Mouse (Mus musculus) adrenal gland, postnatal 36 days (tissue): ENCODE results near the gene Slc2a4. TPM values are rescaled to one million over a fixed set of nuclear protein-coding genes. Genes with fewer than 3 reads are reported as not detected.
"Not testable (repeated sequence)": the region's sequence is repeated elsewhere in the genome, so short reads cannot be mapped to it uniquely, and the experiment has no call there.

Experiments
- DNase-seq, 2 experiments: peaks; one replicate each; pipeline ENCODE4 v3.0.0; 2021; ENCODE audit warnings: mixed read lengths in 1 of 2
- total RNA-seq, 2 experiments: library from RNA; stranded (reverse); gene quantifications; 2 replicates each; pipeline ENCODE4 v1.2.3; 2021

The Slc2a4 gene
- total RNA-seq, 2 experiments from 2014 or later, result 60.2 to 90.0 TPM

DNA sequence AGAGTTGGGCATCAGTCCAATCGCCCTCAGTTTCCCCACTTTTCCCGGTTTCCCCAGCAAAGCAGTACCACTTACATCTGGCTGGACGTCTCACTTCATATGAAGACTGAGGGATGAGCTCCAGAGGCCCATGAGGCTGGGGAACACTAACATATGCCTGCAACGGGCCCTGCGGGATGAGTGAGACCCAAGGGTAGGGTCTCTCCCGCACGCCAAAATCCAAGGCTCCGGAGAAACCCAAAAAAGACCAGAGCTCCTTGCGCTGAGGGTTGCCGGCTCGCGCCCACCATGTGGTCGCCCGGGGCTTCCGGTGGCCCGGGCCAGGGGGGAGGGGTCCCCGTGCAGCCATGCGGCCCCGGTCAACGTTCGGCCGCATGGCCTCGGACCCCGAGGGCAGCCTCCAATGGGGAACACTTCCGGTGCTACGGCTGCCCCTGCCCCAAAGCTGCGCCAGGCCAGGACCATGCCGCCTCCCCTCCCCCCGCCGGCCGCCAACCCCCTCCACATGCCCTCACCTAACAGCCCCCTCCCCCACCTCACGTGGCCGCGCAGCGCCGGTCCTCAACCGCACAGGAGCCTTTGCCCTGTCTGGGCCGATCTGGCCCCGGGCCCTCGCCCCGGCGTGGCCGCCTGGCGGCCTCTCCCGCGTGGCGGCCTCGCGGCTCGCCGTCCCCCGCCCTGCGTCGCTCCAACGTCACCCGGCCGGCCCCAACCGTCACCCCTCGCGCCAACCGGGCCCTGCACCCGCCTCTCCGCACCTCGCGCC lies 27.5 kb downstream of the Slc2a4 start:
- DNase-seq, result peak; percentile 52 to 74

DNA sequence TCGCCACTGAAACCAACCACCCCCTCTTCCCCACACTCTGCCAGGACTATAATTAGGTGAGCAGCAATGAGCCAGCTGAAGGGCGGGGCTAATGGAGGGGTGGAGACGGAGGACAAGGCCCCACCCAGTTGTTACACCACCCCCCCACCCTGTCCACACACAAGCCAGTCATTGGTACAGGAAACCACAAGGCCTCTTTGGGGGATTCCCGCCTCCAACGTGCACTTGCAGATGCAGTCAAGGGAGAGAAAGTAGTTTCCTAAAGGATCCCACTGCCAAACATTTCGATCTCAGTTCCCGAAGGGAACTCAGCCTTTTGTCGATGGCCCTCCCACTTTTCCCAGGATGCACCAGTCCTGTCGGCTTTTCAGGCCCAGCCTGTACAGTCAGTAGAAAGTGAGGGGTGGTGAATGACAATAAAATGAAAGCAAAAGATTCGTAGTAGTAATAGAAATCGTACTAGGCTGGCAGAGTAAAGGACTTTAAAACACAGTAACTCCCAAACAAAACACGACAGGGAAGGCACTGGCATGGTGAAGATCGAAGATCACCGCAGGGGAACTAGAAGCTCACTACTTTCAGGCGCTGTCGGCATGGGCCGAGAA lies 28.2 kb downstream of the Slc2a4 start:
- DNase-seq, result peak; percentile 87 to 92

DNA sequence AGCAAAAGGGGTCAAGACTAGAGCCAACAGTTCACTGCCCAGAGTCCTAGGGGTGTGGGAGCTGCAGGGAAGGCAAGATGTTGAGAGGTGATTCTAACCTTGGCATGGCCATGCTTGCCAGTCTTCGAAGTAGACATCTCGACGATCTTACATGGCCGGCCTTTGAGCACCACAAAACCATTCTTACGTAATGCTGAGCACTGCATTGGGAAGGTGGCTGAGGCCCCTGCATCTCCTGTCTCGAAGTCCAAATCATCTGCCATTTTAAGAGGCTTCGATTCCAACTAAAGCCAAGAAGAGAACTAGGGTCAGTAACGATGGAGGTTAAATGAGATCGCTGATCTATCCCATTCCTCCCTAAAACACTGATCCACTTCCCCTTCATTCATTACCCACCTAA lies 28.9 kb downstream of the Slc2a4 start:
- no peak for DNase-seq

DNA sequence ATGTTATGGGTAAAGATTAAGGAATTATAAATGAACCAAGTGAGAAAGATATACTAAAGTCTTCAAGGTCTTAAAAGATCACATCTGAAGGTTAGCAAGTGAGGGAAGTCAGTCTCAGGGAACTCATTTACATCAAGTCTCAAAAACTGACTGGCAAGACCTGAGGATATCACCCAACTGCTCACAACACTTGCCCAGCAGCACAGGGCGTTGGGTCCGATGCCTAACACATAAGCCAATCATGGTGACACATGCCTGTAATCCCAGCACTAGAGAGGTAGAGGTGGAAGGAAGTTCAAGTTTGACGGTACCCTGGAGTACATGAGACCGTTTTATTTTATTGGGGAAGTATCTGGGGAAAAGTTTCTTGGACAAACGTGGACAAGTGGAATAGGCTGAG lies 29.9 kb downstream of the Slc2a4 start:
- DNase-seq, result no peak

DNA sequence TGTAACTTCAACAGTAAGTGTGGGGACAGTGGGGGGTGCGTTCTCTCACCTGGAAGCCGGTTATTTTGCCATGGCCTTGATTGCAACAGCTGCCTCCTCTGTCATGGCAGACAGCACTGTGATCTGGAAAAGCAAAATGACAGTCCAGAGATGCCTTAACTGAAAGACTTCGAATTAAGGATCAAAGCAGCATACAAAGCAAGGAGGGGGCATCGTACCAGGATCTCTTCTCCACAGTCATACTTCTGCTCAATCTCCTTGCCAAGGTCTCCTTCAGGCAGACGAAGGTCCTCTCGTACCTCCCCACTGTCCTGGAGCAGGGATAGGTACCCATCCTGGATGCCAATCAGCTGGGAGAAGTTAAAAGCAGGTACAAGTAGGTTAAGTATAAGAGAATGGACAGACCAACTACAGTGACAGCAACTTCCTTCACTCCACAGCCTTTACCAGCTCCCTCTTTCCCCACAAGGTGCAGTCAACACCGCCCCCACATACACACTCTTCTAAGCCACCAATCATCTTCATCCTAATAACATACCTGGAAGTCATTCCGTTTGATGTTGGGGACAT lies 30.5 kb downstream of the Slc2a4 start:
- DNase-seq, result no peak

DNA sequence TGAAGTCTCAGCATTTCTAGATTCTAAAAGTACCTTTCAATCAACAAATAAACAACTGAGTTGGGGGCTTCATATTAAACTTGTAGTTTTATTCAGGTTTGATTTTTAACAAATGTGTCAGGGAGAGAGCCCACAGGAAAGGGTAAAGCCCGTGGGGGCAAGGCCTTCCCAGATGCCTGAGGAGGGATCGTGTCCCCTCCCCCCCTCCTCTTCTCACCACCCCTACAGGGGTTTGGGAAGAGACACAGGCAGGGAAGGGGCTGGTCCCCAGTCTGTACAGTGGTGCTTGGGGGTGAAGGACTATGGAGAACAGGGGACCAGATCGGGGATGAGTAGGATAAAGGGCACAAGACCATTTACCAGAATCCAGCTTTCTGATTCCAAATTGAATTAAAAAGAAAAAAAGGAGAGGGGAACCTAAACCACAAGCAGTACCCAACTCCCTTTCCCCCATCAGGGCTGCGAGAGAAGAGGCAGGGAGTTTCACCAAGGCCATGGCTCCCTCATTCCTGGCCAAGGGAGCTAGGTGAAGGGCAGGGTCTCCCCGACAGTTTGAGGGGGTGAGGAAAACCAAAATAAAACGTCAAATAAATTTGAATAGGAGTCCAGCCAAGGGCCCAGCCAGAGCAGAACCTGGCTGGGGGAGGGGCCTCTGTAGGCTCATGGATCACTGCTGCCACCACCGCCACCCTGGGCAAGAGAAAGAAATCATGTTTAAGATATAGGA lies 31.2 kb downstream of the Slc2a4 start:
- DNase-seq, result not testable (repeated sequence)

DNA sequence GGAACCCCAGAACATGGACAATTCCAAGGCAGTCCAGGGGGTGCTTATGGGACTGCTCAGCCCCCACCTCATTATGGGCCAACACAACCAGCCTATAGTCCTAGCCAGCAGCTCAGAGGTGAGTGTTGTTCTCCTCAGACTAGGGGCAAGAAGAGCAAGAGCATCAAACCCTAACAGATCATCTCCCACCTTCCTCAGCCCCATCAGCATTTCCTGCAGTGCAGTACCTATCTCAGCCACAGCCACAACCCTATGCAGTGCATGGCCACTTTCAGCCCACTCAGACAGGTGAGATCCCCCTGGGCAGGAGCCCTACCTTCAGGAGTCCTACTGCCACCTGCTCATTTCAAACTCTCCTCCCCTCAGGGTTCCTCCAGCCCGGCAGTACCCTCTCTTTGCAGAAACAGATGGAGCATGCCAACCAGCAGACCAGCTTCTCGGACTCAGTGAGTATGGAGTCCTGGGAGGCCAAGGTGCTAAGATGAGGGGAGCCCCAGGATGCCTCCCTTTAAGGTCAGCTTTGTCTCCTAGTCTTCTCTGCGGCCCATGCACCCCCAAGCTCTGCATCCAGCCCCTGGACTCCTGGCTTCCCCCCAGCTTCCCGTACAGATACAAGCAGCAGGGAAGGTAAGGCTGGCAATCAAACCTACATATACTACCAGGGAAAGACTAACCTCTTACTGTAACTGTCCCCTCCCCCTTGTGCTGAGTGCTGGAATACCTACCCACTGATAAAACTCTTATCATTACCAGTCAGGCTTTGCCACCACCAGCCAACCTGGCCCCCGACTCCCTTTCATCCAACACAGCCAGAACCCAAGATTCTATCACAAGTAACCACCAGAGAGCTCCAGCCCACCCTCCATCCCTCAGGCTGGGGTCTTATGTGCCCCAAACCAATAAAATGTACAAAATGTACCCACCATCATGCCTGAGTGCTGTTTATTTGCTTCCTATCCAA lies 32.0 kb downstream of the Slc2a4 start:
- no peak for DNase-seq

DNA sequence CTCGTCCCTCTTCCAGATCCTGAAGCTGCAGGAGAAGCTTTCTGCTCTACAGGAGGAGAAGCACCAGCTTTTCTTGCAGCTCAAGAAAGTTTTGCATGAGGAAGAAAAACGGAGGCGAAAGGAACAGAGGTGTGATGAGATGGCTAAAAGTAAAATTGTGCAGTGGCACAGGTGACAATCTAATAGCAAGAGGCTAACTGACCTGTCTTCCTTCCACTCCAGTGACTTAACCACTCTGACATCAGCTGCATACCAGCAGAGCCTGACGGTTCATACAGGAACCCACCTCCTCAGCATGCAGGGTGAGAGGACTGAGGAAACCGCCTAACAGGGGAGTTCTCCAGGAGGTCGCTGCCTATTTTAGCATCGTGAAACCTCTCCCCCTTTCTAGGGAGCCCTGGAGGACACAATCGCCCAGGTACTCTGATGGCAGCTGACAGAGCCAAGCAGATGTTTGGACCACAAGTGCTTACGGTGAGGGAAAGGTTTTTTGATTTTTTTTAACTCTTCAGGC lies 33.0 kb downstream of the Slc2a4 start:
- DNase-seq, result no peak

DNA sequence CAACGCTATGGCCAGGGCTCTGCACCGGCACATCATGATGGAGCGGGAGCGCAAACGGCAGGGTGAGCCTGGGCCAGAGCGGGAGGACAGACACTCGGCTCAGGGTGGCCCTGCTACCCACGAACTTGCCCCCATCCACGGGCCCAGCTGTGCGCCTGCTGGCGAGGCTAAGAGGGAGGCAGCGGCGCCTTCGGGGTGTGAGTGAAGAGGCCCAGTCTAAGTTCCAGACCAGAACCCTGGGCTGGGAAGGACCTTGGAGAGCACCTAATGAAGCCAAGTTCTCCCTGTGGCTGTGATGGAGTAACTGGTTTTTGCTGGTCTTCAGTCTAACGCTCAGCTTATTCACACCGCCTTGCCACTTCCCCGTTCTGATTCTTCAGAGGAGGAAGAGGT lies 33.6 kb downstream of the Slc2a4 start:
- DNase-seq, result peak in 1 of 2 experiments; percentile 49

DNA sequence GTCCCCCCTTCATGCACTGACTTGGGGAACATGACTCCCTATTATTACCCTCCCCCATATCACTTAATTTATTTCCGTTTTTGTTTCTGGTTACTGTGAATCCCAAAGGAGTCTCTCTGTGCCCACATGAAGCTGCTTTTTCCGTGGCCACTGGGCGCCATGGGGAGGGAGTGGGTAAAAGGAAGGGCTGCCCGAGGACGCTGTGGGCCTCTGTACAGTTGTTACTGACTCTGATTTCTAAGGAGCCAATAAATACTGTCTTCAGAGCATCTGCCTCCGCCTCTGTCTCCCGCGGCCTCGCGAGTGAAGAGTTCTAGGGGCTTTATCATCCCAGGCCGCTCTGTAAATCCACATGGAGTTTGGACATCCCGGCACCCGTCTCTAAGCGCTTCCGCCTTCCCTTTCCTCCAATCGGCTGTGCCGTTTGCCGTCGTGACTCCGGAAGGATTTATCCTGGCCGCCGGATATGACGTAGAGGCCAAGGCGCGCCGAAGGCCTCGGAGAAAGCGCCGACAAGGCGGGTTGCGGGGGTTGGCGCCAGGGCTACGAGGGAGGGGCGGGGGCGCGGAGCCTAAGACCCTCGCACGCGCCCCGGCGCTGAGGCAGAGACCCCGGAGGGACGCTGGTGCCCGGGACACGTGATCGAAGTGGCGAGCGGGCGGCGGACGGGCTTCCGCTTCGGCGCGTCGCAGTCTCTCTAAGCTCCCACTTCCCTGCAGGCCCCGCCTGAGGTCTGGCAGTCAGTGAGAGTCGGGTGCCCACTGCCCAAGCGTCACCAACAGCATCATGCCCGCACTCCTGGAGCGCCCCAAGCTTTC lies 34.2 kb downstream of the Slc2a4 start, which contains the start of gene Gps2:
TSS of gene Gps2 (plus strand) at position 335 of the 818 bp plus-strand sequence.
- peak; percentile 93 to 94 for DNase-seq

DNA sequence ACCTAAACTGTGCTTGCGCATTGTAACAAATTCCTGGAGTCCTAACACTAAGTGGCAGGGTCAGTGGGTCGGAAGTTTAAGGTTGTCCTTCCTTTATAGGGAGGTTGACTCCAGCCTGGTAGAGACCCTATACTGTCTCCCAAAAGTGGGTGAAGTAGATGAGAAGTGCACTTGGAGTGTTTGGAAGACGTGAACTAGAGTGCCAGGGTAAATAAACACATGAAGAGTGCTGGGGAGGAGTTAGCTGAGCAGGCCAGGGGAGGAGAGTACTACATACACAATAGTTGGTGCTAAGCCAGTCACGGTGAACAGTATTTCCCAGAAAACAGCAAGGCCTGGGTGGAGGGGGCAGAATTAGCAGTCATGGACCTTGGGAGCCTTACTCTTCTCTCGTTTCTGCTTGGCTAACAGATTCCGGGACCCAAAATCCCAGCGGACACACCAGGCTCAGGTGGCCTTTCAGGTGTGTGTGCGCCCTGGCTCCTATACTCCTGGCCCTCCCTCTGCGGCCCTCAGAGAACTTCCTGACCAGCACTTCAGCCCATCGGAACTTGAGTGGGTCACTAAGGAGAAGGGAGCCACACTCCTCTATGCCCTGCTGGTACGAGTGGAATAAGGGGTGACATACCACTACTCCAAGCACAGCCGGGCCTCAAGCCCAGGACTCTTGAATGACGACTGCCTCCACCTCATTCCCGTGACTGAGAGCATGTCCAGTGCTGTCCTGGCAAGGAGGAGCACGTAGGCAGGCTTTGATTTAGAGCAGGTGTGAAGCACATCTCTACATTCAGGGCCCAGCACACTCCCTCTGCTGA lies 35.1 kb downstream of the Slc2a4 start:
- DNase-seq, result no peak

DNA sequence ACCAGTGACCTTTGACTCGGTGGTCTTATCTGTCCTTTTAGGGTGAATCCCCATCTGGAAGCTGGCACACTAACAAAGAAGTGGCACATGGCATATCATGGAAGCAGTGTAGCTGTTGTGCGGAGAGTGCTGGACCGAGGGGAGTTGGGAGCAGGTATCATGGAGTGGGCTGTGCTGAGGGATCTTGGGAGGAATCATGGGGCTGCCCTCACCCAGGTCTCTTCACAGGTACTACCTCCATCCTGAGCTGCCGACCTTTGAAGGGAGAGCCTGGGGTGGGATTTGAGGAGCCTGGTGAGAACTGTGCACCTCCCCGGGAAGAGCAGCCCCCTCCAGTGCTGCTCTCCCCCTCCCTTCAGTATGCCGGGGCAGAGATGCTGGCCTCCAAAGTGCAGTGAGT lies 36.3 kb downstream of the Slc2a4 start:
- no peak for DNase-seq

DNA sequence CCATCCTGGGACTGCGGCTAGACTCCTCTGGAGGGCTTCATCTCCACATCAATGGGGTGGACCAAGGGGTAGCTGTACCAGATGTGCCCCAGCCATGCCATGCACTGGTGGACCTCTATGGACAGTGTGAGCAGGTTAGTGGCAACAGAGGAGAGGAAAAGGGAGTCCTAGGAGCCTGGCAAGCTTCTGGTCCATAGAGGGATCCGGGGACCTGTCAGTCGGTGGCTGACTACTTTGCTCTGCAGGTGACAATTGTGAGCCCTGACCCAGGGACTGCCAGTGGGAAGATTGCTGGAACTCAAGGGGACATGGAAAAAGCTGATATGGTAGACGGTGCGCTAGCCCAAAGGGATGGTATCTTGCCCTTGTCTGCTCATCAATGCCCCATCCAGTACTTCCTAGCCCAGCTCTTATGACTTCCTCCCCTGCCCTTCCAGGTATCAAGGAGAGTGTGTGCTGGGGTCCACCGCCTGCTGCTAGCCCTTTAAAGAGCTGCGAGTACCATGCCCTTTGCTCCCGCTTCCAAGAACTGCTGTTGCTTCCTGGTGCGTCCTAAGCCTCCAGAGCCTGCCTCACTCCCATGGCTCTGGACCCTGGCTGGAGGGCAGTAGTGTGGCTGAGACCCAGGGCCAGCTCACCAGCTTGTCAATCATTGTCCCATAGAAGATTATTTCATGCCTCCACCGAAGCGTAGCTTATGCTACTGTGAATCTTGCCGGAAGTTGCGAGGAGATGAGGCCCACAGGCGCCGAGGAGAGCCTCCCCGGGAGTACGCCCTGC lies 37.0 kb downstream of the Slc2a4 start:
- DNase-seq, result no peak

DNA sequence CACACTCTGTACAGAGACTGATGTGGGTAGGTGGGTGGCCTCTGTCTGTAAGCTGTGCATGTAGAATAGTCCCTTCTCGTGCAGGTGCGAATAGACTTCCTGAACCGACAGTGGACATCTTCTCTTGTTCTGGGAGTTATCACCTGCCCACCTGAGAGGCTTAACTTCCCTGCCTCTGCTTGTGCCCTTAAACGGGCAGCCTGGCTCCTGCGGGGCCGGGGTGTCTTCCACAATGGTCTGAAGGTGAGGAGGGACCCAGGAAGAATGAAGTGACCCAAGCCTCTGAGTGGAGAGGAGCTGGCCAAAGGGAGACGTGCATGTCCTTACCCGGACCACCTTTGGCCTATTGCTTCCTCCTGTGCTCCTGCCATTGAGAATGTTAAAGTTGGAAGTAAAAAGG lies 37.8 kb downstream of the Slc2a4 start:
- DNase-seq, result no peak

DNA sequence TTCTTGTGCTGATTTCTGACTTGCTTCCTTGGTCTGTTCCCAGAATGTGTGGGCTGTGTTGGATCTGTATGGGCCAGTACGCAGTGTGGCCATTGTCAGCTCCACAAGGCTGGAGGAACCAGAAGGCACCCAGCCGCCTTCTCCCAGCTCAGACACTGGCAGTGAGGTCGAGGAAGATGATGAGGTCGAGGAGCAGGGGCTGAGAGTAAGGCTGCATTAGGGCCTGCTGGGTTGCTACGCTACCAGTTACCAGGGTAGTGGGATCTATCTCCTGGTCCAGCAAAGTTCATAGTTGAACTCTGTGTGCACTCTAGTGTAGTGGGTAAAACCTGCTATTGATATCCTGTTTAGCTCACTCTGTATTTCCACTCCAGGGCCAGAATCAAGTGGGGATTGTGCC lies 38.8 kb downstream of the Slc2a4 start:
- DNase-seq, result no peak

DNA sequence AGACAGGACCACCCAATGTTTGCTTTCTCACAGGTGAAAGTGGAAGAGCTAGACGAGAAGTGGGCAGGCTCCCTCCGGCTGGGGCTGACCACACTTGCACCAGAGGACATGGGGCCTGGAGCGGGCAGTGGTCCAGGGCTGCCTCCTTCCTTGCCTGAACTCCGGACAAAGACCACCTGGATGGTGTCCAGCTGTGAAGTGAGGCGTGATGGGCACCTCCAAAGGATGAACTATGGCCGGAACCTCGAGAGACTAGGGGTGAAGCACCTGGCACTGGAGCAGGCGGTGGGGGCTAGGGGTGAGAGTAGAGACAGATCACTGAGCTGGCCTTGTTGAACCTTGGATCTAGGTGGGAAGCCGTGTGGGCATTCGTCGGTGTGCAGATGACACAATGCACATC lies 39.3 kb downstream of the Slc2a4 start:
- DNase-seq, result no peak

DNA sequence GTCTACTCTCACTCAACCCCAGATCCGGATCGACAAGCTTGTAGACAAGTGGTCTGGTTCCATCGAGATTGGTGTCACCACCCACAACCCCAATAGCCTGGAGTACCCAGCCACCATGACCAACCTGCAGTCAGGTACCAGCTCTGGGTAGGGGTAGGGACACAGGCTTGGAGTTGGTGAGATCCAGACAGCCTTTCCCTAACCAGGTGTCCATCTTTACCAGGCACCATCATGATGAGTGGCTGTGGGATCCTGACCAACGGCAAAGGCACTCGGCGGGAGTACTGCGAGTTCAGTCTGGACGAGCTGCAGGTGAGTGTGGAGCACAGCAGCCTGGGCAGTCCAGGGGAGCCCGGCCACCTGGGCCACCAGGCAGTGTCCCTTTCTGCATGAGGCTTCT lies 43.7 kb downstream of the Slc2a4 start:
- DNase-seq, result no peak

DNA sequence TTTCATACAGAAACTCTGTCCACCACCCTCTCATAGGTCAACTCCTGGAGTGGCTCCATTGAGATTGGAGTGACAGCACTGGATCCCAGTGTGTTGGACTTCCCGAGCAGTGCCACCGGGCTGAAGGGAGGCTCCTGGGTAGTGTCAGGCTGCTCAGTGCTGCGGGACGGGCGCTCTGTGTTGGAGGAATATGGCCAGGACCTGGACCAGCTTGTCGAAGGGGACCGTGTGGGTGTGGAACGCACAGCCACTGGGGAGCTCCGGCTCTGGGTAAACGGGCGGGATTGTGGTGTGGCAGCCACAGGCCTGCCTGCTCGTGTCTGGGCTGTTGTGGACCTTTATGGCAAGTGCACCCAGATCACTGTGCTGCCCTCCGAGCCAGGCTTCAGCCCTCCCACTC lies 45.0 kb downstream of the Slc2a4 start:
- no peak for DNase-seq

DNA sequence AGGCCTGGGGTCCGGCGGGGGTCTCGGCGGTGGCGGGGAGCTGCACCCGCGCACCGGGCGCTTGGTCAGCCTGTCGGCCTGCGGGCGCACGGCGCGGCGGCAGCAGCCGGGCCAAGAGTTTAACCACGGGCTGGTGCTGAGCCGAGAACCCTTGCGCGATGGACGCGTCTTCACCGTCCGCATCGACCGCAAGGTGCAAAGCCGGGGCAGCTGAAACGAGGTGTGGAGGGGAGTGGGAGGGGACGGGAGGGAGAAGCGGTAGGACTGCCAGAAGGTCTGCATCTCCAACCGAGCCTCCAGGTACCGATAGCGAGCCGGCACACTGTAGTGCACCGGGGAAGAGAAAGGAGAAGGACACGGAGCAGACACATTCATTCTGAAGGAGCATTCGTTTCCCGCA lies 46.0 kb downstream of the Slc2a4 start:
- DNase-seq, result no peak
